Mouse (Mus musculus): Measurements from ENCODE around the gene Tiam1. TPM values are rescaled to one million over a fixed set of nuclear protein-coding genes. Genes with fewer than 3 reads are reported as not detected.
A peak's percentile ranks its signal among the peaks of the same experiment; 100 is the strongest.

Gene Tiam1
- polyA plus RNA-seq, 1 experiment from 2014 or later = 30.8 TPM

DNA sequence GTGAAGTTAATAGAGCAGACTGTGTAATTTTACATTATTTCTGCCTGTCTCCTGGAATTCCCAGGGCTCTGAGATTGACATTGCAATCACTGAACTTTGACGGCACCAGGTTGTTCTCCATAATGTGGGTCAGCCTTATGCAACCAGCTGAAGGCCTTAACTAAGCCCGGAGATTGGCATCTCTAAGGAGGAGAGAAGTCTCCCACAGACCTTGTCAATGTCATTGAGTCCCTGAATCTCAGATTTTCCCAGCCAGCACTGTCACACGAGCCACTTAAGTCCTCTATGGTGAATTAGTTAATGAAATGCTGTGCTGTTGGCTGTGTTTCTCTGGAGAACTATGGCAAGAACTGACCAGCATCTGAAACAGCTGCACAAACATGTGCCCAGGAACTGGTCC, 388.9 kb downstream of the Tiam1 start:
- Histone ChIP-seq H3K36me3 (replicated peaks) (no peaks in the 10 kb centered on the region), H3K27ac (no peak overlapping the region), H3K4me2 (no peak overlapping the region), H3K27me3 (replicated peaks) (no peaks in the 10 kb centered on the region), H3K4me1 (no peaks in the 10 kb centered on the region), H3K9me3 (no peaks in the 10 kb centered on the region), H3K9ac (no peak overlapping the region), H3K4me3 (no peak overlapping the region)
- no peak for ATAC-seq (replicated peaks)
- 41% methylated on average over 3 of the region's 3 CpGs for WGBS

DNA sequence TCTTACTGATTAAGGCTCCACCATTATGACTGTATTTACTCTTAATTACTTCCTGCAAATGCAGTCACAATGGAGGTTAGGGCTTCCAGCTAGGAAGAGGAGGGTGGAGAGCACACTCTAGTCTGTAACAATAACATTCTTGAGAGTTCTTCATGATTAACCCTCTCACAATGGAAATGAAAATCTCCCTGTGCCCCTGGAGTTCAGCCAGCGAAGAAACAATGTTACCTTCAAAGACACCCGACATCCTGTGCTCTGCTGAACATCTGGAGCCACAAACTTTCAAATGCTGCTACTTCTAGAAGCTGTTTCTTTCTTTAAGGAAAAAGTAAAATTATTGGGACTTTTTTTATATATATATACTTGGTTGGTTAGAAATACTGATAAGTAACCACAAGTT, 395.7 kb downstream of the Tiam1 start:
- Histone ChIP-seq H3K9ac (no peak overlapping the region), H3K27ac (no peak overlapping the region), H3K9me3 (no peaks in the 10 kb centered on the region), H3K4me2 (no peak overlapping the region), H3K27me3 (replicated peaks) (no peaks in the 10 kb centered on the region), H3K36me3 (replicated peaks) (no peaks in the 10 kb centered on the region), H3K4me3 (no peak overlapping the region), H3K4me1 (no peaks in the 10 kb centered on the region)
- 13% methylated on average over 2 of the region's 2 CpGs for WGBS
- ATAC-seq (replicated peaks) = no peak

DNA sequence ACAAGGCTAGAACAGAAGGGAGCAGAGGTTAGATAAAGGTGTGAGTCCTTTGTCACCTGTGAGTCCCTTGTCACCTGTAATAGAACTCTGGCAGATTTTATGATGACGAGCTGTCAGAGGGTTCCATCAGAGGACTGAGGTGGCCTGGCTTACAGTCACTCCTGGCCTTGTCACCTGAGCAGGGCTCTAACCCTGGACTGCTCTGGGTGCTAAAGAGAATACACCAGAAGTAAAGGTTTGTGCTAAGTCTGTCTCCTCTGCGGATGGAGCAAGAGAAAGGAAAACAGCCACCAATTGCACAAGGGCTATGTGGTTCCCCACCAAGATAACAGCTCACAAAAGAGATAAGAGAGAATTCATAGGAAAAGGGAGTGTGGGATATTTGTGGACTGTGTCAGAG, 404.0 kb downstream of the Tiam1 start:
- Histone ChIP-seq H3K4me3 (no peak overlapping the region), H3K36me3 (replicated peaks) (no peaks in the 10 kb centered on the region), H3K9me3 (no peaks in the 10 kb centered on the region), H3K4me2 (no peak overlapping the region), H3K27ac (no peak overlapping the region), H3K27me3 (replicated peaks) (no peaks in the 10 kb centered on the region), H3K4me1 (peaks cover 3% of the 10 kb centered on the region; the same call in 1 of the 2 replicates), H3K9ac (no peak overlapping the region)
- peak; percentile 61 for ATAC-seq (replicated peaks)
- 37% methylated on average over 2 of the region's 2 CpGs for WGBS

GRCm38 (mm10) chr16:89738963-89739362, 404.6 kb downstream of the Tiam1 start:
- H3K4me2 ChIP-seq = no peak overlapping the region
- H3K4me3 ChIP-seq = no peak overlapping the region
- 2% methylated on average over 6 of the region's 6 CpGs for WGBS
- H3K27ac ChIP-seq = 0 out of 2 replicates have a peak overlapping the region, but pooled peaks have one; percentile 0
- H3K36me3 ChIP-seq (replicated peaks) = no peaks in the 10 kb centered on the region
- no peaks in the 10 kb centered on the region for H3K9me3 ChIP-seq
- H3K27me3 ChIP-seq (replicated peaks) = no peaks in the 10 kb centered on the region
- H3K4me1 ChIP-seq = peaks cover 3% of the 10 kb centered on the region; the same call in 1 of the 2 replicates
- peak; percentile 87 for ATAC-seq (replicated peaks)
- H3K9ac ChIP-seq = no peak overlapping the region

Other genes with a start within 250 kb of the Tiam1 start
- gene Sod1, start 77.0 kb upstream of the Tiam1 start, polyA plus RNA-seq (2015; fragmentation: Nextera tagmentation; extraction: Ambion mirVana) = 855 and 861 TPM in 2 replicates
- gene Scaf4, start 140.7 kb upstream of the Tiam1 start, polyA plus RNA-seq (2015; fragmentation: Nextera tagmentation; extraction: Ambion mirVana) = 27.8 and 30.1 TPM in 2 replicates
- gene Hunk, start 242.2 kb upstream of the Tiam1 start, polyA plus RNA-seq (2015; fragmentation: Nextera tagmentation; extraction: Ambion mirVana) = 7.3 TPM in 2 replicates